Comparison of ENCODE assay signal across 8 mouse cellular contexts in genomic region chr7:123983177-123984046, GRCm38 (mm10). TPM values are rescaled to one million over a fixed set of nuclear protein-coding genes. Genes with fewer than 3 reads are reported as not detected.
DNase-seq lines count a peak whose midpoint lies in the region; ATAC-seq and TF ChIP-seq lines count a peak whose summit lies in the region.

No protein-coding gene starts in this region.

- no peaks in the 10 kb centered on the region for H3K36me3 ChIP-seq in heart, embryonic 13.5 days
- H3K36me3 ChIP-seq in ES-E14 (ENCODE audit: control insufficient read depth, insufficient read depth, low read length, poor library complexity, severe bottlenecking), result no peaks in the 10 kb centered on the region
- no peaks in the 10 kb centered on the region for H3K36me3 ChIP-seq in forebrain, embryonic 12.5 days (replicated peaks)
- no peaks in the 10 kb centered on the region for H3K36me3 ChIP-seq in liver, embryonic 12.5 days
- no peaks in the 10 kb centered on the region for H3K36me3 ChIP-seq in stomach, postnatal 0 days (ENCODE audit: control insufficient read depth, insufficient read depth, low read length)

- no peaks in the 10 kb centered on the region for H3K9me3 ChIP-seq in heart, embryonic 13.5 days
- no peaks in the 10 kb centered on the region for H3K9me3 ChIP-seq in ES-E14 (ENCODE audit: control insufficient read depth, insufficient read depth, low read depth, low read length)
- no peaks in the 10 kb centered on the region for H3K9me3 ChIP-seq in forebrain, embryonic 12.5 days
- no peaks in the 10 kb centered on the region for H3K9me3 ChIP-seq in liver, embryonic 12.5 days (replicated peaks)
- no peaks in the 10 kb centered on the region for H3K9me3 ChIP-seq in stomach, postnatal 0 days (ENCODE audit: control insufficient read depth, low read length)

- H3K27ac ChIP-seq in heart, embryonic 13.5 days (replicated peaks), result no peak overlapping the region
- no peak overlapping the region for H3K27ac ChIP-seq in ES-E14 (ENCODE audit: insufficient read depth, low read depth, low read length, poor library complexity, severe bottlenecking)
- no peak overlapping the region for H3K27ac ChIP-seq in forebrain, embryonic 12.5 days
- H3K27ac ChIP-seq in liver, embryonic 12.5 days, result no peak overlapping the region
- no peak overlapping the region for H3K27ac ChIP-seq in stomach, postnatal 0 days (replicated peaks)

- ATAC-seq in heart, embryonic 13.5 days (ENCODE audit: extremely low read depth, insufficient number of reproducible peaks, low FRiP score, low TSS enrichment), result no peak
- ATAC-seq in forebrain, embryonic 12.5 days (ENCODE audit: low FRiP score), result peak; percentile 41; the same call in 1 of the 2 replicates
- ATAC-seq in liver, embryonic 12.5 days, result no peak
- no peak; the same call in 1 of the 2 replicates for ATAC-seq in stomach, postnatal 0 days (ENCODE audit: low FRiP score, low TSS enrichment)
- no peak for ATAC-seq in megakaryocyte progenitor cell, adult 5-6 weeks (replicated peaks; ENCODE audit: poor library complexity)

- DNase-seq in heart, postnatal 25 days (ENCODE audit: low spot score), result no peak
- DNase-seq in ES-E14 (ENCODE audit: low read depth, low spot score), result peak; percentile 13
- no peak for DNase-seq in stomach, postnatal 0 days (ENCODE audit: low spot score)
- DNase-seq in ovary, postnatal 10 days (ENCODE audit: low spot score), result no peak

- peaks cover 99% of the 10 kb centered on the region for H3K27me3 ChIP-seq in heart, embryonic 13.5 days (replicated peaks)
- H3K27me3 ChIP-seq in forebrain, embryonic 12.5 days, result peaks cover 92% of the 10 kb centered on the region
- peaks cover 68% of the 10 kb centered on the region for H3K27me3 ChIP-seq in liver, embryonic 12.5 days (replicated peaks)
- H3K27me3 ChIP-seq in stomach, postnatal 0 days (ENCODE audit: control insufficient read depth, insufficient read depth, low read length), result peaks cover 25% of the 10 kb centered on the region

- peak overlapping the region; percentile 66 for H3K4me3 ChIP-seq in heart, embryonic 13.5 days
- peak overlapping the region; percentile 74 to 83 for H3K4me3 ChIP-seq in ES-E14 (ENCODE audit: insufficient read depth in 1 of 2, low read depth in 1 of 2, low read length in 2 of 2, poor library complexity in 1 of 2, severe bottlenecking in 1 of 2)
- H3K4me3 ChIP-seq in forebrain, embryonic 12.5 days (replicated peaks), result peak overlapping the region; percentile 71
- peak overlapping the region; percentile 34 for H3K4me3 ChIP-seq in liver, embryonic 12.5 days
- peak overlapping the region; percentile 31 for H3K4me3 ChIP-seq in stomach, postnatal 0 days (ENCODE audit: low read depth, low read length)

- in situ Hi-C loops in ES-E14 (cut with MboI; ENCODE audit: low sequenced_read_pairs in 2 of 2, unreplicated experiment in 2 of 2), result no loop called here

- H3K9ac ChIP-seq in heart, embryonic 13.5 days, result peak overlapping the region; percentile 73
- H3K9ac ChIP-seq in ES-E14 (ENCODE audit: insufficient read depth, low read depth, low read length, poor library complexity, severe bottlenecking), result peak overlapping the region; percentile 65
- peak overlapping the region; percentile 59 for H3K9ac ChIP-seq in forebrain, embryonic 12.5 days
- no peak overlapping the region for H3K9ac ChIP-seq in liver, embryonic 12.5 days
- no peak overlapping the region for H3K9ac ChIP-seq in stomach, postnatal 0 days (ENCODE audit: low read length)

- H3K4me2 ChIP-seq in heart, embryonic 13.5 days, result peak overlapping the region; percentile 95
- peak overlapping the region; percentile 99 for H3K4me2 ChIP-seq in forebrain, embryonic 12.5 days
- H3K4me2 ChIP-seq in liver, embryonic 12.5 days, result peak overlapping the region; percentile 53
- H3K4me2 ChIP-seq in stomach, postnatal 0 days (replicated peaks; ENCODE audit: low read depth), result peak overlapping the region; percentile 72

- TF ChIP-seq CTCF in stomach, postnatal 0 days (IDR thresholded peaks at IDR 0.05; ENCODE audit: low read depth), result no peak

- no peak for TF ChIP-seq EP300 in stomach, postnatal 0 days (optimal IDR thresholded peaks at IDR 0.05)

- WGBS in heart, embryonic 13.5 days, result 1% methylated on average over 82 of the region's 97 CpGs
- under 1% methylated on average over 93 of the region's 97 CpGs for WGBS in forebrain, embryonic 12.5 days
- WGBS in liver, embryonic 12.5 days (ENCODE audit: insufficient replicate concordance), result 2% methylated on average over 81 of the region's 97 CpGs
- WGBS in stomach, postnatal 0 days, result 1% methylated on average over 72 of the region's 97 CpGs

- peaks cover 11% of the 10 kb centered on the region for H3K4me1 ChIP-seq in heart, embryonic 13.5 days
- no peaks in the 10 kb centered on the region for H3K4me1 ChIP-seq in ES-E14 (ENCODE audit: control insufficient read depth in 2 of 2, insufficient read depth in 2 of 2, low read length in 2 of 2, poor library complexity in 1 of 2)
- H3K4me1 ChIP-seq in forebrain, embryonic 12.5 days, result peaks cover 15% of the 10 kb centered on the region
- no peaks in the 10 kb centered on the region for H3K4me1 ChIP-seq in liver, embryonic 12.5 days
- H3K4me1 ChIP-seq in stomach, postnatal 0 days (replicated peaks; ENCODE audit: control insufficient read depth, insufficient read depth), result no peaks in the 10 kb centered on the region

- intact Hi-C loops in heart, postnatal 25 days (cut with DNase I), result no loop called here

TF ChIP-seq in ES-E14, 5 proteins besides CTCF, POLR2A, EP300 and RAD21:
- no peak for TF ChIP-seq ZNF384 (IDR thresholded peaks at IDR 0.05; ENCODE audit: low read depth, low read length)
- TF ChIP-seq MAFK (IDR thresholded peaks at IDR 0.05; ENCODE audit: insufficient read depth, low read depth, low read length), result no peak
- no peak for TF ChIP-seq ZC3H11A (IDR thresholded peaks at IDR 0.05; ENCODE audit: borderline replicate concordance, low read depth, low read length)
- TF ChIP-seq HCFC1 (IDR thresholded peaks at IDR 0.05; ENCODE audit: borderline replicate concordance, insufficient read depth, low read length), result no peak
- TF ChIP-seq CHD2 (IDR thresholded peaks at IDR 0.05; ENCODE audit: low read depth, low read length), result no peak

RNA-seq across cellular contexts. Expression of gene Hs3st4, which starts 0.7 kb away (rescaled TPM):
- polyA plus RNA-seq in heart, embryonic 13.5 days (2015; fragmentation: Nextera tagmentation; extraction: Ambion mirVana), result 0.59 and 0.66 TPM in 2 replicates
- under 1 TPM in 1 of 2 experiments, not detected in 1; 0.16 TPM for total RNA-seq in heart, postnatal 25 days (2021)
- total RNA-seq in ES-E14 (2012; rRNA removed), result 0.40 and 0.53 TPM in 2 replicates
- 1.2 and 1.4 TPM in 2 replicates for polyA plus RNA-seq in forebrain, embryonic 12.5 days (2016; fragmentation: Nextera tagmentation; extraction: Ambion mirVana)
- polyA plus RNA-seq in liver, embryonic 12.5 days (2016; fragmentation: Nextera tagmentation; extraction: Ambion mirVana), result not detected in 2 replicates
- polyA plus RNA-seq in stomach, postnatal 0 days (2015; fragmentation: Nextera tagmentation; extraction: Ambion mirVana), result 0.06 and 0.11 TPM in 2 replicates
- total RNA-seq in megakaryocyte progenitor cell, adult 5-6 weeks (2015), result not detected in 2 replicates
- total RNA-seq in megakaryocyte progenitor cell, adult 5-6 weeks (2017), result not detected in 2 replicates

Comparison
In these comparisons a context has a peak if more than half of its experiments do, and no peak if none do; other contexts are left out.
1. H3K9ac ChIP-seq: peak in heart, embryonic 13.5 days (single experiment), ES-E14 (single experiment) and forebrain, embryonic 12.5 days (single experiment); none in liver, embryonic 12.5 days (single experiment) and stomach, postnatal 0 days (single experiment).
2. Peak in every context shown above with its lines, with median percentiles within 50 percentile points of each other: H3K4me2 ChIP-seq and H3K4me3 ChIP-seq.